Mouse (Mus musculus): ENCODE measurements around the gene Pik3c2g. TPM values are rescaled to one million over a fixed set of nuclear protein-coding genes. Genes with fewer than 3 reads are reported as not detected.

Gene Pik3c2g
- polyA plus RNA-seq, 1 experiment, result 0.02 TPM

DNA sequence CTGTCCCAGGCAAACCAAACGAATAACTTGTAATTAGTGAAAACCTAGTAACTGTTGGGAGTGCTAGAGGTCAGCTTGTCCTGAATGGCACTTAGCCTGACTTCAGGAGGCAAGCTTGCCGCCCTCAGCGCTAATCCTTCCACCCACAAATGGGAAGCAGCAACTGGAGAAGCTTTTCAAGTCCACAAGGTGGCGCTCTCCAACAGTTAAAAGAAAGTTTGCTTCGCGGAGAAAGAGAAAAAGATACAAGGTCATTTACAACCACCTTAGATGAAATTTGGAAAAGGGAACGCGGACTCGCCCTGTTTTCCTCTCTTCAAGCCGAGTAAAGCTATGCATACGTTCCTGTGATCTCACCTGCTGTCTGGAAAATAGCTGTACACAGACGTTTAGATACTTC is 2.3 kb downstream of the Pik3c2g start:
- no peak overlapping the region for H3K4me3 ChIP-seq (ENCODE audit: insufficient read depth, low read length)
- TF ChIP-seq CTCF (IDR thresholded peaks at IDR 0.05; ENCODE audit: extremely low read depth, insufficient read depth, low read length), result peak; percentile 59; the same call in 1 of the 2 replicates
- no peak for TF ChIP-seq POLR2A (IDR thresholded peaks at IDR 0.05; ENCODE audit: extremely low read depth, insufficient read depth, low read length)
- no peak overlapping the region for H3K27ac ChIP-seq (ENCODE audit: insufficient read depth, low read length)
- no peaks in the 10 kb centered on the region for H3K4me1 ChIP-seq (ENCODE audit: control insufficient read depth, insufficient read depth, low read length)

DNA sequence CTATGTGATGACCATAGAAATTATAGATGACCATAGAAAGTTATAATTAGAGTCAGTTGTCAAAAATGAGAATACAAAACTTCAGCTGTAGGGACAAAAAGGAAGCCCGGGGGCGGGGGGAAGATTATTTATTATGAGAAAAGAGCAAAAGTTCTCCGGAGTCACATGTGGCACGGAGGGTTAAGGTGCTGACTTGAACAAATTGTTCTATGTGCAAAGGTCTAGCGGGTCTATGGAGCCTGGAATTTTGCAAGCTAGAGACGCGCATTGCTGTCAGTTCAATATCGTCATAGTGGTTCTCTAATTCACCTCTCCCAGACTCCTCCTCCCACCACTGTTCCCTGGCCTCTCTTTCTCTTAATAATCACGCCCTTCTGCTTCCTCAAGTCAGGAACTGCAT is 2.8 kb downstream of the Pik3c2g start:
- no peaks in the 10 kb centered on the region for H3K4me1 ChIP-seq (ENCODE audit: control insufficient read depth, insufficient read depth, low read length)
- no peak overlapping the region for H3K27ac ChIP-seq (ENCODE audit: insufficient read depth, low read length)
- no peak overlapping the region for H3K4me3 ChIP-seq (ENCODE audit: insufficient read depth, low read length)
- TF ChIP-seq CTCF (IDR thresholded peaks at IDR 0.05; ENCODE audit: extremely low read depth, insufficient read depth, low read length) (no peak), POLR2A (IDR thresholded peaks at IDR 0.05; ENCODE audit: extremely low read depth, insufficient read depth, low read length) (no peak)

GRCm38 (mm10) chr6:139592081-139592480 is 5.1 kb downstream of the Pik3c2g start:
- TF ChIP-seq POLR2A (IDR thresholded peaks at IDR 0.05; ENCODE audit: extremely low read depth, insufficient read depth, low read length) (no peak), CTCF (IDR thresholded peaks at IDR 0.05; ENCODE audit: extremely low read depth, insufficient read depth, low read length) (no peak)
- H3K27ac ChIP-seq (ENCODE audit: insufficient read depth, low read length), result no peak overlapping the region
- no peaks in the 10 kb centered on the region for H3K4me1 ChIP-seq (ENCODE audit: control insufficient read depth, insufficient read depth, low read length)
- no peak overlapping the region for H3K4me3 ChIP-seq (ENCODE audit: insufficient read depth, low read length)

DNA sequence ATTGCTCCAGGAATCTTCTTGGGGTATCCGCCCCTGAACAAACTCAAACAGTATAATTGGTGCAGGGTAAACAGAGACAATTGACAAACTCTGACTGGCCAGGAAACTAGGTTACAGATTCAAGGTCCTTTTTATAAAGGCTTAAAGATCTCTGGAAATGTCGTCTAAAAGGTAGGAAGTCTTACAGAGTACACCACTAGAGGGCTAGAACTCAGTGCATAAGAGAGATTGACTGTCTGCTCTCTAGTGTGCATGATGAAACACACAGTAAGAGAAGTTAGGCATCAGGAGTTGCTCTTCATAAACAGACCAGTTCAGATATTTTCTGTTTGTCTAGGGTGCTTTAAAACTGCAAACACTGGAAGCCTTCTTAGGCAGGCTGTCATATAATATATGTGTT is 9.4 kb downstream of the Pik3c2g start:
- H3K27ac ChIP-seq (ENCODE audit: insufficient read depth, low read length), result no peak overlapping the region
- H3K4me3 ChIP-seq (ENCODE audit: insufficient read depth, low read length), result no peak overlapping the region
- TF ChIP-seq POLR2A (IDR thresholded peaks at IDR 0.05; ENCODE audit: extremely low read depth, insufficient read depth, low read length), result no peak
- no peak for TF ChIP-seq CTCF (IDR thresholded peaks at IDR 0.05; ENCODE audit: extremely low read depth, insufficient read depth, low read length)
- H3K4me1 ChIP-seq (ENCODE audit: control insufficient read depth, insufficient read depth, low read length), result no peaks in the 10 kb centered on the region

DNA sequence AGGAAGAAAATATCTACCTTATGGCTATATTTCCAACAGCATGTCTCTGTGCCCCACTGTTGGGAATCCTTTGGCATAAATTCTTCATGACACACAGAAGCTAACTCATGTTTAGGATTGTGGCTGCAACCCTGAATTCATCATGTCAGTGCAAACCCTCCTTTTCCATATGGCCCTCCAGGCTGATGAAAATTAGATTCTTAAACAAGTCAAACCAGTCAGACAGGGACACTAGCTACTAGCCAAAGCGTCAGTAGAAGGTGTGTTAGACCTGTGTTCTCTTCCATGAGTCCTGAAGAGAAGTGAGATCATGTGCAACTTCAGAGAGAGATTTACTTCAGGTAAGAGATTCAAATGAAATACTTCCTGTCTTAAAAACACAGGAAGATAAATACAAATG is 12.2 kb downstream of the Pik3c2g start:
- H3K4me3 ChIP-seq (ENCODE audit: insufficient read depth, low read length), result no peak overlapping the region
- no peak for TF ChIP-seq POLR2A (IDR thresholded peaks at IDR 0.05; ENCODE audit: extremely low read depth, insufficient read depth, low read length)
- TF ChIP-seq CTCF (IDR thresholded peaks at IDR 0.05; ENCODE audit: extremely low read depth, insufficient read depth, low read length), result no peak
- H3K4me1 ChIP-seq (ENCODE audit: control insufficient read depth, insufficient read depth, low read length), result no peaks in the 10 kb centered on the region
- no peak overlapping the region for H3K27ac ChIP-seq (ENCODE audit: insufficient read depth, low read length)

- no peak overlapping the region for H3K27ac ChIP-seq (ENCODE audit: insufficient read depth, low read length)
- H3K4me3 ChIP-seq (ENCODE audit: insufficient read depth, low read length), result no peak overlapping the region
- no peak for TF ChIP-seq CTCF (IDR thresholded peaks at IDR 0.05; ENCODE audit: extremely low read depth, insufficient read depth, low read length)
- no peak for TF ChIP-seq POLR2A (IDR thresholded peaks at IDR 0.05; ENCODE audit: extremely low read depth, insufficient read depth, low read length)
- H3K4me1 ChIP-seq (ENCODE audit: control insufficient read depth, insufficient read depth, low read length), result no peaks in the 10 kb centered on the region
Observed at GRCm38 (mm10) chr6:139618774-139619173, 31.8 kb downstream of the Pik3c2g start.

- H3K27ac ChIP-seq (ENCODE audit: insufficient read depth, low read length), result no peak overlapping the region
- H3K4me1 ChIP-seq (ENCODE audit: control insufficient read depth, insufficient read depth, low read length), result no peaks in the 10 kb centered on the region
- TF ChIP-seq POLR2A (IDR thresholded peaks at IDR 0.05; ENCODE audit: extremely low read depth, insufficient read depth, low read length) (no peak), CTCF (IDR thresholded peaks at IDR 0.05; ENCODE audit: extremely low read depth, insufficient read depth, low read length) (no peak)
- no peak overlapping the region for H3K4me3 ChIP-seq (ENCODE audit: insufficient read depth, low read length)
Observed at GRCm38 (mm10) chr6:139624756-139625155, 37.7 kb downstream of the Pik3c2g start.

DNA sequence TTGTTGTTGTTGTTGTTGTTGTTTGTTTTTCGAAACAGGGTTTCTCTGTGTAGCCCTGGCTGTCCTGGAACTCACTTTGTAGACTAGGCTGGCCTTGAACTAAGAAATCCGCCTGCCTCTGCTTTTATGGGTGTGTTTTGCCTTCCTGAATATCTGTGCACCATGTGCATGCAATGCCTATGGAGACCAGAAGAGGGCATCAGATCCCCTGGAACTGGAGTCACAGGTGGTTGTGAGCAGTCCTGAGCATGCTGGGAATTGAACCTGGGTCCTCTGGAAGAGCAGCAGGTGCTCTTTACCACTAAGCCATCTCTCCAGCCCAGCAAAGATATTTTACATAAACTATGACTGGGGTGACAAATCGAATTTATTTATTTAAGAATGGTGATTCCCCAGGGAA is 47.5 kb downstream of the Pik3c2g start:
- no peak for TF ChIP-seq POLR2A (IDR thresholded peaks at IDR 0.05; ENCODE audit: extremely low read depth, insufficient read depth, low read length)
- no peak for TF ChIP-seq CTCF (IDR thresholded peaks at IDR 0.05; ENCODE audit: extremely low read depth, insufficient read depth, low read length)
- H3K4me1 ChIP-seq (ENCODE audit: control insufficient read depth, insufficient read depth, low read length), result no peaks in the 10 kb centered on the region
- no peak overlapping the region for H3K4me3 ChIP-seq (ENCODE audit: insufficient read depth, low read length)
- H3K27ac ChIP-seq (ENCODE audit: insufficient read depth, low read length), result no peak overlapping the region

DNA sequence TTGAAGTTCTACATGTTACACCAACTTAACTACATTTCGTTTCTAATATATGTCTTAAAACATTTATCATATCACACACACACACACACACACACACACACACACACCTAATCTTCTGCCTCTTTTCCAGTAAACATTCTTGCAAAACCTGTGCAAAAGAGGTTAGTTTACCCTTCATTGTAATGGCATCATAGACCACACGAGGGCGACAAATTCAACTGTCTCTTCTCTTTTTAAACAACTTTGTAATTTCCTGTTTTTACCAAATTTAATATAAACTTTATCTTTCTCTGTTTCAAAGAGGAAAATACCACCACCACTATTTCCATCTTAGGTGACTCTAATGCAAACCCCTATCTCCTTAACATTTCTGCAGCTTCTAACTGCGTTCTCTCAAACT is 68.4 kb downstream of the Pik3c2g start:
- no peak for TF ChIP-seq POLR2A (IDR thresholded peaks at IDR 0.05; ENCODE audit: extremely low read depth, insufficient read depth, low read length)
- no peak for TF ChIP-seq CTCF (IDR thresholded peaks at IDR 0.05; ENCODE audit: extremely low read depth, insufficient read depth, low read length)
- H3K4me1 ChIP-seq (ENCODE audit: control insufficient read depth, insufficient read depth, low read length), result no peaks in the 10 kb centered on the region
- H3K27ac ChIP-seq (ENCODE audit: insufficient read depth, low read length), result no peak overlapping the region
- H3K4me3 ChIP-seq (ENCODE audit: insufficient read depth, low read length), result no peak overlapping the region

DNA sequence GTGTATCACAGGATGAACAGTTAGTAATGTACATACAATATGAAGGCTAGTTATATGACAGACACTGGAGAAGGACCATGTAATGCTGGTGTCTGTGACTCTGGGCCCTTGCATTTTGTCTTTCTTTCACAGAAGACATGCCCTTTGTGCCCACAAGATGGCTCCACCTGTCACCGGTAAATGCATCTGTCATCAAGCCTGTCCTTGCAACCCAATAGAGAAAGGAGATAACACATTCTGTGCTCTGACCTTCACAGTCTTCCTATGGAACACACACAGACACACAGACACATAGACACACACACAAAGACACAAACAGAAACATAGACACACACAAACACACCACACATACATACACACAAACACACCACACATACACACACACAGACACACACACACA is 75.4 kb downstream of the Pik3c2g start:
- TF ChIP-seq POLR2A (IDR thresholded peaks at IDR 0.05; ENCODE audit: extremely low read depth, insufficient read depth, low read length), result no peak
- TF ChIP-seq CTCF (IDR thresholded peaks at IDR 0.05; ENCODE audit: extremely low read depth, insufficient read depth, low read length), result peak; percentile 70
- H3K27ac ChIP-seq (ENCODE audit: insufficient read depth, low read length), result no peak overlapping the region
- no peak overlapping the region for H3K4me3 ChIP-seq (ENCODE audit: insufficient read depth, low read length)
- H3K4me1 ChIP-seq (ENCODE audit: control insufficient read depth, insufficient read depth, low read length), result no peaks in the 10 kb centered on the region
